Mouse (Mus musculus): ENCODE measurements around the gene Spocd1.

DNA sequence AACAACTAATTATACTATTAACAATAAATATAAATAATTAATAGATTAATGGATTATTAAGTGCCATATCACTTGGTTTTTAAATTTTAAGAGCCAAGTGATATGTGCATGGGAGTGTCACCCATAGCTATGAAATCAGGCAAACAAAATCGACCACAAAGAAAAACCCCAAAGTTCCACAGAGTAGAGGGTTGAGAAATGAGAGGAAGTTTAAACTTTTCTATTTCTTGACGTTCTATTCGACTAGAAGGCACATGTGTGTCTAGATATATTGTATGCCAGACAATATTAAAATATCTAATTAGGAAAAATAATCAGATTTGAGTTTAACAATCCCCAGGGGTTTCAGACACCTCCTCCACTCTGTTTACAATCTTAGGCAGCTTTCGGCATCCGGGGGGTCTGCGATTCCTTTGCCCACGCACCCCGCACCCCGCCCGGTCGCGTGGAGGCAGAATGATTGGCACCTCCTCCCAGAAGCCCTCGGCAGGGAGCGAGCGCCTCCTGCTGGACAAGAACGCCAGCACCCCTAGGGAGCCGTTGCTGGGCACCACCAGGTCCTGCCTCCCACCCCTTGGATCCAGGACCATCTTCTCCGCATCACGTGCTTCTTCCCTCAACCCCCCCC is 811 bp upstream of the Spocd1 start:
- TF ChIP-seq MYC (IDR thresholded peaks at IDR 0.05; ENCODE audit: low read depth, low read length) (peak; percentile 84), POLR2A (IDR thresholded peaks at IDR 0.05; ENCODE audit: control insufficient read depth in 1 of 2, insufficient read depth in 1 of 2, low read depth in 1 of 2, low read length in 2 of 2, poor library complexity in 1 of 2) (0 out of 4 replicates have a peak, but pooled peaks of 1 of the 2 experiments have one; percentile 22), MXI1 (IDR thresholded peaks at IDR 0.05; ENCODE audit: low read depth, low read length) (peak; percentile 83)
